Mouse (Mus musculus) MEL (cell line): ENCODE data around the gene Uxs1. TPM values are rescaled to one million over a fixed set of nuclear protein-coding genes. Genes with fewer than 3 reads are reported as not detected.

Experiments
- DNase-seq: peaks from one replicate; pipeline ENCODE4 v3.0.0; 2011; ENCODE audit warnings: low read depth, low spot score
- H3K27ac ChIP-seq: 2 replicates; pipeline ENCODE4 v1.5.1; 2012; ENCODE audit warnings: low read depth, mild to moderate bottlenecking, control low read depth, low read length, moderate library complexity; ENCODE audit not compliant: control insufficient read depth
- H3K27me3 ChIP-seq, 2 experiments: fragments of 150-350 bp in 1 of 2; sonication (generic) in 1 of 2; 2 replicates each; pipeline ENCODE4 v1.6.1; 2012; ENCODE audit warnings: low read length in 2 of 2, mild to moderate bottlenecking in 2 of 2, improper control_type of control experiment in 1 of 2, moderate library complexity in 1 of 2; ENCODE audit not compliant: insufficient read depth in 2 of 2, control insufficient read depth in 1 of 2
- H3K36me3 ChIP-seq, 2 experiments: 2 replicates each; pipeline ENCODE4 v1.6.1; 2012 to 2014; ENCODE audit warnings: low read length in 2 of 2, improper control_type of control experiment in 1 of 2, inconsistent platforms in 1 of 2, mild to moderate bottlenecking in 1 of 2; ENCODE audit not compliant: insufficient read depth in 2 of 2, control insufficient read depth in 1 of 2
- H3K4me1 ChIP-seq, 2 experiments: fragments of 150-350 bp in 1 of 2; sonication (generic) in 1 of 2; 2 replicates each; pipeline ENCODE4 v1.6.1; 2012; ENCODE audit warnings: low read length in 2 of 2, improper control_type of control experiment in 1 of 2, mild to moderate bottlenecking in 1 of 2; ENCODE audit not compliant: insufficient read depth in 2 of 2, control insufficient read depth in 1 of 2
- H3K4me3 ChIP-seq, 2 experiments: fragments of 150-350 bp in 1 of 2; sonication (generic) in 1 of 2; 2 replicates each; pipeline ENCODE4 v1.5.1; 2012; ENCODE audit warnings: low read depth in 2 of 2, low read length in 2 of 2, mild to moderate bottlenecking in 2 of 2, moderate library complexity in 2 of 2, control low read depth in 1 of 2, improper control_type of control experiment in 1 of 2; ENCODE audit not compliant: control insufficient read depth in 1 of 2, insufficient read depth in 1 of 2
- H3K79me2 ChIP-seq: 2 replicates; pipeline ENCODE4 v1.6.1; 2012; ENCODE audit warnings: mild to moderate bottlenecking, low read length, moderate library complexity; ENCODE audit not compliant: control insufficient read depth, poor library complexity, insufficient read depth
- H3K9ac ChIP-seq: 2 replicates; pipeline ENCODE4 v1.6.1; 2012; ENCODE audit warnings: low read depth, mild to moderate bottlenecking, control low read depth, low read length, moderate library complexity; ENCODE audit not compliant: control insufficient read depth, poor library complexity, severe bottlenecking
- H3K9me3 ChIP-seq: fragments of 150-350 bp; sonication (generic); replicated peaks from 2 replicates; pipeline ENCODE4 v1.6.1; 2012; ENCODE audit warnings: mild to moderate bottlenecking, low read length, improper control_type of control experiment, moderate library complexity; ENCODE audit not compliant: insufficient read depth
- BHLHE40 ChIP-seq: IDR thresholded peaks from 2 replicates; pipeline ENCODE4 v1.6.1; 2012; ENCODE audit warnings: low read depth, mild to moderate bottlenecking, inconsistent platforms, low read length, improper control_type of control experiment, borderline replicate concordance
- CHD1 ChIP-seq: IDR thresholded peaks from 2 replicates; pipeline ENCODE4 v1.6.1; 2012; ENCODE audit warnings: low read depth, mild to moderate bottlenecking, inconsistent platforms, low read length, improper control_type of control experiment
- CHD2 ChIP-seq: IDR thresholded peaks from 2 replicates; pipeline ENCODE4 v1.6.1; 2011; ENCODE audit warnings: low read length, improper control_type of control experiment
- CTCF ChIP-seq, 3 experiments: IDR thresholded peaks in 2 of 3; conservative IDR thresholded peaks in 1 of 3; 2 replicates each; pipeline ENCODE4 v1.5.1; 2011 to 2012; ENCODE audit warnings: low read length in 3 of 3, low read depth in 2 of 3, mild to moderate bottlenecking in 2 of 3, improper control_type of control experiment in 1 of 3, inconsistent platforms in 1 of 3, mixed read lengths in 1 of 3, moderate library complexity in 1 of 3; ENCODE audit not compliant: control insufficient read depth in 1 of 3, insufficient read depth in 1 of 3, poor library complexity in 1 of 3, severe bottlenecking in 1 of 3
- ELF1 ChIP-seq: IDR thresholded peaks from 2 replicates; pipeline ENCODE4 v1.6.1; 2014; ENCODE audit warnings: low read depth, mild to moderate bottlenecking, inconsistent platforms, low read length, improper control_type of control experiment, moderate library complexity
- EP300 ChIP-seq, 2 experiments: IDR thresholded peaks; 2 replicates each; pipeline ENCODE4 v1.6.1; 2011; ENCODE audit warnings: improper control_type of control experiment in 2 of 2, low read length in 2 of 2, low read depth in 1 of 2, mild to moderate bottlenecking in 1 of 2
- ETS1 ChIP-seq: IDR thresholded peaks from 2 replicates; pipeline ENCODE4 v1.6.1; 2012; ENCODE audit warnings: low read depth, mild to moderate bottlenecking, inconsistent platforms, low read length, improper control_type of control experiment, moderate library complexity
- GABPA ChIP-seq: IDR thresholded peaks from 2 replicates; pipeline ENCODE4 v1.6.1; 2012; ENCODE audit warnings: low read depth, mild to moderate bottlenecking, inconsistent platforms, low read length, improper control_type of control experiment, moderate library complexity
- GATA1 ChIP-seq: IDR thresholded peaks from 2 replicates; pipeline ENCODE4 v1.6.1; 2011; ENCODE audit warnings: low read depth, low read length, improper control_type of control experiment
- HCFC1 ChIP-seq: IDR thresholded peaks from 2 replicates; pipeline ENCODE4 v1.6.1; 2012; ENCODE audit warnings: low read depth, mild to moderate bottlenecking, inconsistent platforms, low read length, improper control_type of control experiment, moderate library complexity
- JUND ChIP-seq: IDR thresholded peaks from 2 replicates; pipeline ENCODE4 v1.6.1; 2011; ENCODE audit warnings: low read depth, mild to moderate bottlenecking, improper control_type of control experiment, low read length
- KAT2A ChIP-seq: conservative IDR thresholded peaks from 2 replicates; pipeline ENCODE4 v1.6.1; 2012; ENCODE audit warnings: low read depth, low read length, improper control_type of control experiment, inconsistent platforms
- MAFK ChIP-seq: IDR thresholded peaks from 2 replicates; pipeline ENCODE4 v1.6.1; 2011; ENCODE audit warnings: low read depth, mild to moderate bottlenecking, low read length, improper control_type of control experiment, borderline replicate concordance
- MEF2A ChIP-seq: IDR thresholded peaks from 2 replicates; pipeline ENCODE4 v1.6.1; 2014; ENCODE audit warnings: low read depth, mild to moderate bottlenecking, inconsistent platforms, low read length, improper control_type of control experiment; ENCODE audit not compliant: poor library complexity, insufficient replicate concordance, severe bottlenecking; ENCODE audit errors: extremely low read depth
- NELFE ChIP-seq: IDR thresholded peaks from 2 replicates; pipeline ENCODE4 v1.6.1; 2011; ENCODE audit warnings: low read depth, low read length, improper control_type of control experiment
- POLR2AphosphoS2 ChIP-seq: IDR thresholded peaks from 2 replicates; pipeline ENCODE4 v1.6.1; 2011; ENCODE audit warnings: low read length, improper control_type of control experiment
- POLR2AphosphoS5 ChIP-seq: IDR thresholded peaks from 2 replicates; pipeline ENCODE4 v1.6.1; 2012; ENCODE audit warnings: low read depth, borderline replicate concordance, mild to moderate bottlenecking, inconsistent platforms, low read length, moderate library complexity, mixed read lengths
- RAD21 ChIP-seq: IDR thresholded peaks from 2 replicates; pipeline ENCODE4 v1.6.1; 2011; ENCODE audit warnings: mild to moderate bottlenecking, low read depth, low read length, improper control_type of control experiment
- RCOR1 ChIP-seq: IDR thresholded peaks from 2 replicates; pipeline ENCODE4 v1.6.1; 2012; ENCODE audit warnings: low read depth, mild to moderate bottlenecking, inconsistent platforms, low read length, improper control_type of control experiment
- SIN3A ChIP-seq: IDR thresholded peaks from 2 replicates; pipeline ENCODE4 v1.6.1; 2012; ENCODE audit warnings: low read length, improper control_type of control experiment, inconsistent platforms
- SMC3 ChIP-seq: IDR thresholded peaks from 2 replicates; pipeline ENCODE4 v1.6.1; 2011; ENCODE audit warnings: low read depth, low read length, improper control_type of control experiment
- TAL1 ChIP-seq: IDR thresholded peaks from 2 replicates; pipeline ENCODE4 v1.6.1; 2012; ENCODE audit warnings: mild to moderate bottlenecking, inconsistent platforms, low read length, moderate library complexity, mixed read lengths
- TBP ChIP-seq: IDR thresholded peaks from 2 replicates; pipeline ENCODE4 v1.8.0; 2011; ENCODE audit warnings: low read depth, low read length, improper control_type of control experiment
- UBTF ChIP-seq: IDR thresholded peaks from 2 replicates; pipeline ENCODE4 v1.6.1; 2012; ENCODE audit warnings: low read depth, mild to moderate bottlenecking, inconsistent platforms, low read length, improper control_type of control experiment, moderate library complexity, borderline replicate concordance; ENCODE audit not compliant: insufficient read depth
- USF1 ChIP-seq: IDR thresholded peaks from 2 replicates; pipeline ENCODE4 v1.6.1; 2014; ENCODE audit warnings: low read depth, mild to moderate bottlenecking, inconsistent platforms, low read length, improper control_type of control experiment, moderate library complexity
- USF2 ChIP-seq, 2 experiments: IDR thresholded peaks; 2 replicates each; pipeline ENCODE4 v1.6.1; 2011 to 2012; ENCODE audit warnings: improper control_type of control experiment in 2 of 2, low read length in 2 of 2, borderline replicate concordance in 1 of 2, inconsistent platforms in 1 of 2, low read depth in 1 of 2, mild to moderate bottlenecking in 1 of 2; ENCODE audit not compliant: insufficient read depth in 1 of 2
- ZC3H11A ChIP-seq: IDR thresholded peaks from 2 replicates; pipeline ENCODE4 v1.6.1; 2012; ENCODE audit warnings: low read depth, mild to moderate bottlenecking, inconsistent platforms, low read length, improper control_type of control experiment
- ZKSCAN1 ChIP-seq: IDR thresholded peaks from 2 replicates; pipeline ENCODE4 v1.6.1; 2012; ENCODE audit warnings: low read depth, mild to moderate bottlenecking, inconsistent platforms, low read length, improper control_type of control experiment, moderate library complexity
- ZMIZ1 ChIP-seq: IDR thresholded peaks from 2 replicates; pipeline ENCODE4 v1.6.1; 2012; ENCODE audit warnings: low read depth, mild to moderate bottlenecking, inconsistent platforms, low read length, improper control_type of control experiment, moderate library complexity
- ZNF384 ChIP-seq: IDR thresholded peaks from 2 replicates; pipeline ENCODE4 v1.6.1; 2012; ENCODE audit warnings: low read depth, mild to moderate bottlenecking, inconsistent platforms, low read length, improper control_type of control experiment
- polyA plus RNA-seq, 2 experiments: library from polyadenylated mRNA; stranded (reverse) in 1 of 2; unstranded in 1 of 2; fragments of >175 nt in 1 of 2; fragments of >200 nt in 1 of 2; gene quantifications; 2 replicates each; pipeline versions ENCODE4 v1.2.1 to v1.2.4; 2012; ENCODE audit warnings: low replicate concordance in 2 of 2, low read depth in 1 of 2; ENCODE audit not compliant: insufficient read length in 2 of 2, insufficient read depth in 1 of 2, missing spikeins in 1 of 2
- total RNA-seq: library from RNA; depleted of rRNA; stranded (reverse); fragments of 300-350 nt; gene quantifications from 2 replicates; pipeline ENCODE4 v1.2.3, GENCODE M21; 2012

Uxs1 gene
- total and polyA plus RNA-seq, 3 experiments = 16.9 to 26.2 TPM; not detected in 1

- no peak for DNase-seq
- Histone ChIP-seq H3K27ac (no peak overlapping the region), H3K4me3 (no peak overlapping the region), H3K79me2 (no peaks in the 10 kb centered on the region), H3K9ac (no peak overlapping the region), H3K36me3 (peaks cover 0 to 2% of the 10 kb centered on the region in 2 experiments; a peak in 2 of 4 replicates), H3K9me3 (no peaks in the 10 kb centered on the region), H3K27me3 (no peaks in the 10 kb centered on the region), H3K4me1 (no peaks in the 10 kb centered on the region)
- TF ChIP-seq ZKSCAN1 (no peak), MAFK (no peak), ETS1 (no peak), ZC3H11A (no peak), RCOR1 (no peak)
Observed at GRCm38 (mm10) chr1:43764481-43764880, 63.1 kb downstream of the Uxs1 start.

GRCm38 (mm10) chr1:43760085-43760484 is 67.5 kb downstream of the Uxs1 start:
- TF ChIP-seq UBTF (no peak), ZMIZ1 (no peak), POLR2AphosphoS5 (no peak), JUND (no peak), RAD21 (peak; percentile 67), SMC3 (peak; percentile 57), ZNF384 (no peak), USF2 (IDR thresholded peaks at IDR 0.05; ENCODE audit: borderline replicate concordance in 1 of 2, insufficient read depth in 1 of 2, low read depth in 1 of 2, low read length in 2 of 2) (no peak), CHD2 (no peak), POLR2AphosphoS2 (no peak), RCOR1 (no peak), USF1 (no peak), TBP (no peak), BHLHE40 (no peak), CHD1 (no peak), SIN3A (no peak), KAT2A (no peak), HCFC1 (no peak), GABPA (no peak), TAL1 (no peak), GATA1 (no peak), MEF2A (no peak), EP300 (IDR thresholded peaks at IDR 0.05; ENCODE audit: low read depth in 1 of 2, low read length in 2 of 2) (no peak), NELFE (no peak), CTCF (IDR thresholded peaks at IDR 0.05 in 2 of 3, conservative IDR thresholded peaks at IDR 0.05 in 1 of 3; ENCODE audit: control insufficient read depth in 1 of 3, insufficient read depth in 1 of 3, low read depth in 2 of 3, low read length in 3 of 3, poor library complexity in 1 of 3, severe bottlenecking in 1 of 3) (peak in 2 of 3 experiments; percentile 35 to 61; a peak in 3 of 6 replicates), ELF1 (no peak), ZC3H11A (peak; percentile 32; the same call in 1 of the 2 replicates)
- Histone ChIP-seq H3K4me3 (no peak overlapping the region), H3K4me1 (no peaks in the 10 kb centered on the region), H3K9me3 (no peaks in the 10 kb centered on the region), H3K79me2 (no peaks in the 10 kb centered on the region), H3K27ac (no peak overlapping the region), H3K9ac (no peak overlapping the region), H3K27me3 (no peaks in the 10 kb centered on the region), H3K36me3 (no peaks in the 10 kb centered on the region; a peak in 2 of 4 replicates)
- peak; percentile 22 for DNase-seq
